Mouse (Mus musculus) heart, postnatal 0 days (tissue): ENCODE data around the gene Bpifa1. TPM values are rescaled to one million over a fixed set of nuclear protein-coding genes. Genes with fewer than 3 reads are reported as not detected.
"Not testable (repeated sequence)": the region's sequence is repeated elsewhere in the genome, so short reads cannot be mapped to it uniquely, and the experiment has no call there.

Experiments used
- ATAC-seq: fragments of 200-750 bp; cut with Nextera tagmentation; 2 replicates; pipeline ENCODE4 v1.8.0; 2017; ENCODE audit warnings: low read depth, moderate number of reproducible peaks, moderate library complexity; ENCODE audit not compliant: insufficient read depth
- DNase-seq: peaks from one replicate; pipeline ENCODE4 v3.0.0-alpha.2; 2016; ENCODE audit warnings: low spot score
- H3K27ac ChIP-seq: fragments of 300-500 bp; sonication (generic); 2 replicates; pipeline ENCODE4 v1.5.1; 2014; ENCODE audit warnings: low read depth, mild to moderate bottlenecking
- H3K27me3 ChIP-seq: fragments of 300-500 bp; sonication (generic); 2 replicates; pipeline ENCODE4 v1.6.1; 2014; ENCODE audit warnings: low read length, mixed read lengths; ENCODE audit not compliant: control insufficient read depth, insufficient read depth
- H3K36me3 ChIP-seq: fragments of 300-500 bp; sonication (generic); replicated peaks from 2 replicates; pipeline ENCODE4 v1.6.1; 2014; ENCODE audit warnings: low read length, mixed read lengths; ENCODE audit not compliant: control insufficient read depth, insufficient read depth
- H3K4me1 ChIP-seq: fragments of 300-500 bp; sonication (generic); 2 replicates; pipeline ENCODE4 v1.6.1; 2014; ENCODE audit warnings: antibody characterized with exemption; ENCODE audit not compliant: control insufficient read depth, insufficient read depth
- H3K4me2 ChIP-seq: fragments of 300-500 bp; sonication (generic); 2 replicates; pipeline ENCODE4 v1.6.1; 2014; ENCODE audit warnings: low read depth, mild to moderate bottlenecking, low read length, moderate library complexity
- H3K4me3 ChIP-seq: fragments of 300-500 bp; sonication (generic); 2 replicates; pipeline ENCODE4 v1.5.1; 2014; ENCODE audit warnings: low read depth, low read length
- H3K9ac ChIP-seq: fragments of 300-500 bp; sonication (generic); replicated peaks from 2 replicates; pipeline ENCODE4 v1.6.1; 2014; ENCODE audit warnings: low read depth, low read length, mixed read lengths
- H3K9me3 ChIP-seq: fragments of 300-500 bp; sonication (generic); replicated peaks from 2 replicates; pipeline ENCODE4 v1.6.1; 2016; ENCODE audit warnings: low read length; ENCODE audit not compliant: control insufficient read depth
- CTCF ChIP-seq: IDR thresholded peaks from 2 replicates; pipeline ENCODE4 v1.5.1; 2016; ENCODE audit warnings: antibody characterized with exemption, control low read depth, low read depth
- EP300 ChIP-seq: IDR thresholded peaks from 2 replicates; pipeline ENCODE4 v1.6.1; 2016; ENCODE audit warnings: antibody characterized with exemption, low read depth
- WGBS: fragments of 180-500 bp; shearing (Covaris S2); extraction: QIAGEN DNeasy Blood & Tissue Kit; methylation state at CpG from one replicate; pipeline ENCODE4 v1.1.7; 2014; 5-methylcytosine and 5-hydroxymethylcytosine counted together
- polyA plus RNA-seq: library from polyadenylated mRNA; unstranded; fragments of >200 nt; fragmentation: Nextera tagmentation; extraction: Ambion mirVana; gene quantifications from 2 replicates; pipeline ENCODE4 v1.2.1, GENCODE M21; 2015
- total RNA-seq: library from RNA; depleted of rRNA; stranded (reverse); fragments of >200 nt; gene quantifications from 2 replicates; pipeline ENCODE4 v1.2.3, GENCODE M21; 2014; ENCODE audit warnings: low replicate concordance

The Bpifa1 gene
- total and polyA plus RNA-seq, 2 experiments from 2014 or later: not detected

GRCm38 (mm10) chr2:154158433-154158832, 15.8 kb downstream of the Bpifa1 start:
- H3K27ac ChIP-seq: no peak overlapping the region
- H3K27me3 ChIP-seq: no peaks in the 10 kb centered on the region
- no peaks in the 10 kb centered on the region for H3K4me1 ChIP-seq
- DNase-seq (no peak), ATAC-seq (no peak)
- peaks cover 6% of the 10 kb centered on the region for H3K9me3 ChIP-seq
- TF ChIP-seq CTCF (peak; percentile 47), EP300 (no peak)
- 44% methylated on average over 3 of the region's 3 CpGs for WGBS
- no peak overlapping the region for H3K4me2 ChIP-seq
- H3K36me3 ChIP-seq: no peaks in the 10 kb centered on the region
- H3K9ac ChIP-seq: no peak overlapping the region
- H3K4me3 ChIP-seq: no peak overlapping the region

- 70% methylated on average over 8 of the region's 8 CpGs for WGBS
- Histone ChIP-seq H3K36me3 (no peaks in the 10 kb centered on the region), H3K4me3 (no peak within 1 kb of the TSS), H3K9ac (no peak within 1 kb of the TSS), H3K4me2 (no peak within 1 kb of the TSS), H3K9me3 (peaks cover 6% of the 10 kb centered on the region), H3K27me3 (no peaks in the 10 kb centered on the region), H3K27ac (no peak within 1 kb of the TSS), H3K4me1 (no peaks in the 10 kb centered on the region)
- ATAC-seq: no peak
- TF ChIP-seq CTCF (no peak), EP300 (no peak)
- DNase-seq: no peak
Observed at GRCm38 (mm10) chr2:154162307-154162706, 19.6 kb downstream of the Bpifa1 start, which contains the start of gene Bpifa5. TSS of gene Bpifa5 (plus strand) at chr2:154162607.

GRCm38 (mm10) chr2:154163306-154163705, 20.6 kb downstream of the Bpifa1 start:
- Histone ChIP-seq H3K27me3 (no peaks in the 10 kb centered on the region), H3K4me2 (no peak overlapping the region), H3K36me3 (no peaks in the 10 kb centered on the region), H3K4me1 (no peaks in the 10 kb centered on the region), H3K27ac (no peak overlapping the region), H3K9ac (no peak overlapping the region), H3K4me3 (no peak overlapping the region), H3K9me3 (peaks cover 6% of the 10 kb centered on the region)
- 82% methylated on average over 5 of the region's 5 CpGs for WGBS
- ATAC-seq (no peak), DNase-seq (no peak)
- TF ChIP-seq EP300: no peak
- TF ChIP-seq CTCF: no peak

- 63% methylated on average over 3 of the region's 3 CpGs for WGBS
Observed at GRCm38 (mm10) chr2:154169172-154169571, 26.5 kb downstream of the Bpifa1 start.

GRCm38 (mm10) chr2:154171621-154172020, 28.9 kb downstream of the Bpifa1 start:
- WGBS: 79% methylated on average over 6 of the region's 6 CpGs
- no peak overlapping the region for H3K4me3 ChIP-seq
- H3K27me3 ChIP-seq: 0 out of 2 replicates have a peak, but pooled peaks cover 5% of the 10 kb centered on the region

More at GRCm38 (mm10) chr2:154169172-154169571, 26.5 kb downstream of the Bpifa1 start:
- H3K4me2 ChIP-seq: no peak overlapping the region
- H3K4me3 ChIP-seq: no peak overlapping the region
- ATAC-seq (no peak), DNase-seq (no peak)
- no peak overlapping the region for H3K27ac ChIP-seq
- H3K27me3 ChIP-seq: 0 out of 2 replicates have a peak, but pooled peaks cover 5% of the 10 kb centered on the region
- no peaks in the 10 kb centered on the region for H3K9me3 ChIP-seq
- no peak for TF ChIP-seq EP300
- no peak for TF ChIP-seq CTCF
- no peaks in the 10 kb centered on the region for H3K4me1 ChIP-seq
- H3K36me3 ChIP-seq: no peaks in the 10 kb centered on the region
- no peak overlapping the region for H3K9ac ChIP-seq

GRCm38 (mm10) chr2:154173313-154173712, 30.6 kb downstream of the Bpifa1 start:
- ATAC-seq (peak; percentile 76), DNase-seq (peak; percentile 53)
- H3K36me3 ChIP-seq: no peaks in the 10 kb centered on the region
- no peak overlapping the region for H3K9ac ChIP-seq
- H3K4me1 ChIP-seq: no peaks in the 10 kb centered on the region
- H3K27me3 ChIP-seq: 0 out of 2 replicates have a peak, but pooled peaks cover 5% of the 10 kb centered on the region
- no peaks in the 10 kb centered on the region for H3K9me3 ChIP-seq
- H3K4me2 ChIP-seq: no peak overlapping the region
- 38% methylated on average over 1 of the region's 1 CpGs for WGBS
- TF ChIP-seq CTCF (peak; percentile 92), EP300 (no peak)
- no peak overlapping the region for H3K4me3 ChIP-seq
- no peak overlapping the region for H3K27ac ChIP-seq

More at GRCm38 (mm10) chr2:154171621-154172020, 28.9 kb downstream of the Bpifa1 start:
- TF ChIP-seq CTCF: no peak
- no peak for TF ChIP-seq EP300
- DNase-seq (no peak), ATAC-seq (no peak)
- H3K36me3 ChIP-seq: no peaks in the 10 kb centered on the region
- no peak overlapping the region for H3K9ac ChIP-seq
- no peak overlapping the region for H3K4me2 ChIP-seq
- no peaks in the 10 kb centered on the region for H3K9me3 ChIP-seq
- H3K4me1 ChIP-seq: no peaks in the 10 kb centered on the region
- no peak overlapping the region for H3K27ac ChIP-seq

- WGBS: 82% methylated on average over 7 of the region's 7 CpGs
- not testable (repeated sequence) for H3K9me3 ChIP-seq, H3K27ac ChIP-seq, H3K9ac ChIP-seq, H3K36me3 ChIP-seq, DNase-seq, H3K4me1 ChIP-seq, H3K27me3 ChIP-seq, ATAC-seq, H3K4me3 ChIP-seq, H3K4me2 ChIP-seq
Observed at GRCm38 (mm10) chr2:154181900-154182299, 39.2 kb downstream of the Bpifa1 start.

- H3K9me3 ChIP-seq, H3K27me3 ChIP-seq, H3K4me3 ChIP-seq, H3K36me3 ChIP-seq, H3K9ac ChIP-seq, H3K4me1 ChIP-seq, H3K27ac ChIP-seq, ATAC-seq, H3K4me2 ChIP-seq, DNase-seq: not testable (repeated sequence)
- WGBS: 75% methylated on average over 4 of the region's 4 CpGs
Observed at GRCm38 (mm10) chr2:154183061-154183460, 40.4 kb downstream of the Bpifa1 start.
